Mouse (Mus musculus) mammary gland, adult 2 months (tissue): ENCODE data around the gene Gjc3. TPM values are rescaled to one million over a fixed set of nuclear protein-coding genes. Genes with fewer than 3 reads are reported as not detected.

Experiments
- polyA plus RNA-seq: library from polyadenylated mRNA; depleted of rRNA; stranded (reverse); fragments of >200 nt; gene quantifications from 2 replicates; pipeline ENCODE4 v1.2.3, GENCODE M21; 2012; ENCODE audit warnings: low replicate concordance; rRNA removed

The Gjc3 gene
- 0.19 and 1.3 TPM in 2 replicates for polyA plus RNA-seq

GRCm38 (mm10) chr5:137962945-137963344 is at the start of gene Gjc3:
Gene Gjc3, minus strand, starts transcription at chr5:137963098.

GRCm38 (mm10) chr5:137981300-137981699 is 18.4 kb upstream of the Gjc3 start, which contains the start of gene Azgp1:
Gene Azgp1, plus strand, starts transcription at chr5:137981520.

GRCm38 (mm10) chr5:137921532-137921931 is 41.4 kb downstream of the Gjc3 start, which contains the start of gene Cyp3a13:
Gene Cyp3a13, minus strand, starts transcription at chr5:137921619.

Other genes with a start within 250 kb of the Gjc3 start
- gene Nyap1, start 221.5 kb downstream of the Gjc3 start, polyA plus RNA-seq, result 2.0 and 4.7 TPM in 2 replicates
- 106 and 238 TPM in 2 replicates for gene Tsc22d4, start 217.4 kb downstream of the Gjc3 start, polyA plus RNA-seq
- 26.9 and 69.4 TPM in 2 replicates for gene Ppp1r35, start 184.2 kb downstream of the Gjc3 start, polyA plus RNA-seq
- gene Mepce, start 175.4 kb downstream of the Gjc3 start, polyA plus RNA-seq, result 33.1 and 36.6 TPM in 2 replicates
- 1.1 and 2.3 TPM in 2 replicates for gene Zcwpw1, start 175.3 kb downstream of the Gjc3 start, polyA plus RNA-seq
- gene Pilra, start 126.8 kb downstream of the Gjc3 start, polyA plus RNA-seq, result 3.9 and 13.9 TPM in 2 replicates
- 3.8 and 10.5 TPM in 2 replicates for gene Pilrb1, start 105.0 kb downstream of the Gjc3 start, polyA plus RNA-seq
- 5.4 and 12.5 TPM in 2 replicates for gene Pilrb2, start 91.3 kb downstream of the Gjc3 start, polyA plus RNA-seq
- 0.05 and 0.10 TPM in 2 replicates for gene Cyp3a13, start 41.5 kb downstream of the Gjc3 start, polyA plus RNA-seq
- gene Azgp1, start 18.4 kb upstream of the Gjc3 start, polyA plus RNA-seq, result 0.32 and 2.1 TPM in 2 replicates
- not detected in 2 replicates for gene Smok3a, start 58.2 kb upstream of the Gjc3 start, polyA plus RNA-seq
- not detected in 2 replicates for gene Smok3b, start 58.3 kb upstream of the Gjc3 start, polyA plus RNA-seq
- not detected in 2 replicates for gene Smok3c, start 90.1 kb upstream of the Gjc3 start, polyA plus RNA-seq
- 2.6 and 6.0 TPM in 2 replicates for gene Zkscan1, start 122.0 kb upstream of the Gjc3 start, polyA plus RNA-seq
- 4.6 and 8.1 TPM in 2 replicates for gene Zscan21, start 153.8 kb upstream of the Gjc3 start, polyA plus RNA-seq
- 2.3 and 3.0 TPM in 2 replicates for gene Zfp113, start 192.6 kb upstream of the Gjc3 start, polyA plus RNA-seq
- gene Cops6, start 198.0 kb upstream of the Gjc3 start, polyA plus RNA-seq, result 58.2 and 130 TPM in 2 replicates
- 42.4 and 60.0 TPM in 2 replicates for gene Ap4m1, start 208.9 kb upstream of the Gjc3 start, polyA plus RNA-seq
- 23.8 and 27.4 TPM in 2 replicates for gene Mcm7, start 209.3 kb upstream of the Gjc3 start, polyA plus RNA-seq
- 56.7 and 72.9 TPM in 2 replicates for gene Taf6, start 224.4 kb upstream of the Gjc3 start, polyA plus RNA-seq
- 2.6 and 4.9 TPM in 2 replicates for gene Cnpy4, start 224.4 kb upstream of the Gjc3 start, polyA plus RNA-seq
- gene Mblac1, start 231.2 kb upstream of the Gjc3 start, polyA plus RNA-seq, result 5.2 and 11.9 TPM in 2 replicates